Mouse (Mus musculus) kidney, adult 2 months (tissue): ENCODE data around the gene Cpd. TPM values are rescaled to one million over a fixed set of nuclear protein-coding genes. Genes with fewer than 3 reads are reported as not detected.

Experiments used
- DNase-seq: peaks from one replicate; pipeline ENCODE4 v3.0.0; 2021
- H3K27ac ChIP-seq: fragments of 200-500 bp; 2 replicates; pipeline ENCODE4 v1.5.1; 2012; ENCODE audit warnings: low read depth, low read length, control low read depth, inconsistent platforms; ENCODE audit not compliant: insufficient read depth
- H3K27me3 ChIP-seq: fragments of 200-500 bp; replicated peaks from 2 replicates; pipeline ENCODE4 v1.6.1; 2012; ENCODE audit warnings: mild to moderate bottlenecking, moderate library complexity, low read length, inconsistent platforms; ENCODE audit not compliant: control insufficient read depth, insufficient read depth
- H3K36me3 ChIP-seq: fragments of 200-500 bp; 2 replicates; pipeline ENCODE4 v1.6.1; 2012; ENCODE audit warnings: mild to moderate bottlenecking, moderate library complexity, low read length, inconsistent platforms; ENCODE audit not compliant: control insufficient read depth, insufficient read depth
- H3K4me1 ChIP-seq: fragments of 200-500 bp; 2 replicates; pipeline ENCODE4 v1.6.1; 2011; ENCODE audit warnings: low read length; ENCODE audit not compliant: control insufficient read depth, insufficient read depth
- H3K4me3 ChIP-seq: fragments of 200-500 bp; 2 replicates; pipeline ENCODE4 v1.5.1; 2011; ENCODE audit warnings: mild to moderate bottlenecking, low read depth, low read length, control low read depth; ENCODE audit not compliant: insufficient read depth
- CTCF ChIP-seq: fragments of 200-500 bp; conservative IDR thresholded peaks from 2 replicates; pipeline ENCODE4 v1.5.1; 2011; ENCODE audit warnings: low read depth, mild to moderate bottlenecking, control low read depth, low read length, moderate library complexity, mixed read lengths; ENCODE audit not compliant: insufficient read depth, insufficient read length
- POLR2A ChIP-seq: fragments of 200-500 bp; IDR thresholded peaks from one replicate; pipeline ENCODE4 v1.6.1; 2011; ENCODE audit warnings: low read depth, low read length, control low read depth
- WGBS: fragments of 180-500 bp; shearing (Covaris S2); methylation state at CpG from one replicate; pipeline ENCODE4 v1.1.7; 2018; 5-methylcytosine and 5-hydroxymethylcytosine counted together
- polyA plus RNA-seq: library from polyadenylated mRNA; depleted of rRNA; stranded (reverse); fragments of >200 nt; gene quantifications from 2 replicates; pipeline ENCODE4 v1.2.3, GENCODE M21; 2012; rRNA removed

Cpd gene
- polyA plus RNA-seq: 28.6 and 30.5 TPM in 2 replicates

DNA sequence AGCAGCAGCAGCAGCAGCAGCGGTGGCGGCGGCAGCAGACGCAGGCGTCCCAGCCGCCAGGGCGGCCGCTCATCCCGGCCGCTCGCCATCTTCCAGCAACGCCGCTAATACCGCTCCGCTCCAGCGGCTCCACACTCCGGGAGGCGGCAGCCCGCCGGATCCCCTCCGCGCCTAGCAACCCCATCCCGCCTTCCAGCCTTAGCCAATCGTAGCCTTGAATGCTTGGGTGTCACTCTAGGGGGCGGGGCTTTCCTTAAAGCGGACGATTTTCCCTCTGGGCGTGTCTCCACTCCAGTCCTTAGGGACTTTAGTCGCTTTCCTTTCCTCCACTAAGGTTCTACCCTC is at the start of gene Cpd:
Gene Cpd (minus strand): TSS at position 141 of the 345 bp plus-strand sequence.
- H3K4me1 ChIP-seq: peaks cover 3% of the 10 kb centered on the region; the same call in 1 of the 2 replicates
- peak; percentile 99 for DNase-seq

GRCm38 (mm10) chr11:76896360-76896759 is 49.5 kb upstream of the Cpd start:
- no peaks in the 10 kb centered on the region for H3K27me3 ChIP-seq
- no peak overlapping the region for H3K4me3 ChIP-seq
- H3K4me1 ChIP-seq: peaks cover 23% of the 10 kb centered on the region
- H3K36me3 ChIP-seq: no peaks in the 10 kb centered on the region
- no peak for TF ChIP-seq POLR2A
- TF ChIP-seq CTCF: no peak
- 43% methylated on average over 6 of the region's 6 CpGs for WGBS
- no peak for DNase-seq
- 0 out of 2 replicates have a peak overlapping the region, but pooled peaks have one; percentile 52 for H3K27ac ChIP-seq

More for the DNA sequence above, at the start of gene Cpd:
- Histone ChIP-seq H3K36me3 (no peaks in the 10 kb centered on the region), H3K27ac (peak within 1 kb of the TSS; percentile 87), H3K4me3 (peak within 1 kb of the TSS; percentile 95), H3K27me3 (no peaks in the 10 kb centered on the region)
- WGBS: under 1% methylated on average over 29 of the region's 29 CpGs
- peak; percentile 75 for TF ChIP-seq POLR2A
- TF ChIP-seq CTCF: no peak

DNA sequence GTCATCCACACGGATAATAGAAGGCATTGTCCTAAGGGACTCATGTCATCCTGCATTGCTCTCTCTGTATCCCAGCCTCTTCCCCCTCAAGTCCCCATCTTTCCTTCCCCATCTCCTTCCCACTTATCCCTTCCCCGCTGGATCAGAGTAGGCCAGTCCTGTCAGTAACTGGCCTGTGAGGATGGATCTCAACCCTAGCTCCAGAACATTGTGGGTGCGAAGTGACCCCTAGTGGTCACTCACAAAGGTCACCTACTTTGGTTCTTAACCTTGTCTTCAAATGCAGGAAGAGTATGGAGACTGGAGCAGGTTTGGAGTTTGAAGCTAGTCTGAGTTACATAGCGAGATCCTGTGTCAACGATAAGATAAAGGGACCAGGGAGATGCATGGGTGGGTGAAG is 47.4 kb upstream of the Cpd start:
- H3K4me3 ChIP-seq: no peak overlapping the region
- 33% methylated on average over 5 of the region's 5 CpGs for WGBS
- peak overlapping the region; percentile 41 for H3K27ac ChIP-seq
- TF ChIP-seq POLR2A (no peak), CTCF (peak; percentile 85)
- DNase-seq: peak; percentile 81
- H3K36me3 ChIP-seq: no peaks in the 10 kb centered on the region
- no peaks in the 10 kb centered on the region for H3K27me3 ChIP-seq
- H3K4me1 ChIP-seq: peaks cover 23% of the 10 kb centered on the region

DNA sequence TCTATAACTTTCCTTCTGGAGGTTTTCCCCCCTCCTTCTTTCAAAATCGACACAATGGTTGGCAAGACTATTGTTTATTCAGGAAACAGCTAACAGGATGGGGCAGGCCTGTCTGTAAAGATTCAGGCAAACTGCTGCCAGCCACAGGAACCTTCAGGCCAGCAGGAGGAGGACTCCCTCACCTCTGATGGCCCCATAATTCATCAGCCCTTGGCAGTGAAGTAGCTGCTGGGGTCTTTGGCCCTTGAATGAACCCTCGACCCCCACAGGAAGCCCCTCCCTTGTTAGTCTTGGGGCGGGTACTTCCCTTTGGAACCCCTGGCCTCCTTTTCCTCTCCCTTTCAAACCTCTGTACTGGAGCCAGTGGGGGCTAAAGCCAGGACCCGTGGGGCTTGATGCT is 46.8 kb upstream of the Cpd start:
- DNase-seq: peak; percentile 84
- no peaks in the 10 kb centered on the region for H3K36me3 ChIP-seq
- 16% methylated on average over 4 of the region's 4 CpGs for WGBS
- no peaks in the 10 kb centered on the region for H3K27me3 ChIP-seq
- H3K4me1 ChIP-seq: peaks cover 23% of the 10 kb centered on the region
- H3K4me3 ChIP-seq: no peak overlapping the region
- TF ChIP-seq POLR2A (no peak), CTCF (no peak)
- peak overlapping the region; percentile 83 for H3K27ac ChIP-seq

- Histone ChIP-seq H3K4me3 (no peak overlapping the region), H3K4me1 (peaks cover 19% of the 10 kb centered on the region), H3K36me3 (no peaks in the 10 kb centered on the region), H3K27ac (peak overlapping the region; percentile 83), H3K27me3 (no peaks in the 10 kb centered on the region)
- TF ChIP-seq CTCF (no peak), POLR2A (no peak)
- WGBS: 56% methylated on average over 3 of the region's 3 CpGs
- DNase-seq: no peak
Observed at GRCm38 (mm10) chr11:76892972-76893371, 46.2 kb upstream of the Cpd start.

GRCm38 (mm10) chr11:76891738-76892349 is 45.0 kb upstream of the Cpd start:
- WGBS: 79% methylated on average over 4 of the region's 4 CpGs
- Histone ChIP-seq H3K4me1 (peaks cover 14% of the 10 kb centered on the region), H3K4me3 (no peak overlapping the region), H3K27me3 (no peaks in the 10 kb centered on the region), H3K27ac (no peak overlapping the region), H3K36me3 (no peaks in the 10 kb centered on the region)
- DNase-seq: no peak
- TF ChIP-seq POLR2A (no peak), CTCF (no peak)

DNA sequence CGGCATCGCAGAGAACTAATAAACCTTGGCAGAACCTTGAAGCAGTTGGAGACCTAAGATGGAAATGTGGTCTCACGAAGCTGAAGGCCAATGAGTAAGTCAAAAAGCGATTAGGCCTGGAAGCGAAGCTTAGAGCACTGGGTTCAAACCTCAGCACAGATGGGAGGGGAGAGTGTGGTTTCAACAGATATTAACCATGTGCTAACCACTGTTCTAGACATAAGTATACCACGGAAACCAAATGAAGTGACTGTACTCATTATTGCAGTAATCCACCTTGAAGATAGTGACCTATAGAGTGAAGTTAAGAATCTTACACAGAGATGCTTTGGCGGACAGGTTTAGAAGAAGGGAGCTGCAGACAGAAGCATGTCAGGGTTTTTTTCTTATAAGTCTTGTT is 44.4 kb upstream of the Cpd start:
- Histone ChIP-seq H3K27me3 (no peaks in the 10 kb centered on the region), H3K4me1 (peaks cover 11% of the 10 kb centered on the region), H3K36me3 (no peaks in the 10 kb centered on the region), H3K27ac (no peak overlapping the region), H3K4me3 (no peak overlapping the region)
- DNase-seq: no peak
- TF ChIP-seq CTCF (no peak), POLR2A (no peak)
- 85% methylated on average over 7 of the region's 7 CpGs for WGBS
